ENCODE assay signal across 11 mouse cellular contexts in genomic region chr12:99361752-99362132, GRCm38 (mm10).
DNase-seq lines count a peak whose midpoint lies in the region; ATAC-seq and TF ChIP-seq lines count a peak whose summit lies in the region.
"Had no signal": no experiment of that assay in that cellular context is flagged by ENCODE, and none has a peak within 500 bp of the region (broad histone marks: within the 10 kb centered on the region; RNA-seq: fewer than 3 reads in every experiment).

No protein-coding gene starts in this region.

- H3K4me1 ChIP-seq in cerebellum, adult 2 months (ENCODE audit: control insufficient read depth, insufficient read depth, low read length): peaks cover 66% of the 10 kb centered on the region
- peaks cover 37% of the 10 kb centered on the region for H3K4me1 ChIP-seq in heart, postnatal 0 days (ENCODE audit: control insufficient read depth, insufficient read depth)
- peaks cover 49% of the 10 kb centered on the region for H3K4me1 ChIP-seq in midbrain, embryonic 10.5 days
- H3K4me1 ChIP-seq in midbrain, embryonic 16.5 days (ENCODE audit: control insufficient read depth, insufficient read depth, low read length): no peaks in the 10 kb centered on the region; the same call in 1 of the 2 replicates
- peaks cover 20% of the 10 kb centered on the region for H3K4me1 ChIP-seq in stomach, embryonic 15.5 days

- H3K9ac ChIP-seq in heart, postnatal 0 days (replicated peaks; ENCODE audit: low read depth, low read length): no peak overlapping the region
- no peak overlapping the region for H3K9ac ChIP-seq in midbrain, embryonic 16.5 days (ENCODE audit: low read depth, low read length)
- H3K9ac ChIP-seq in stomach, embryonic 15.5 days: no peak overlapping the region
- H3K9ac ChIP-seq: embryonic facial prominence, embryonic 12.5 days had no signal

- WGBS in cerebellum, adult 2 months: 19% methylated on average over 5 of the region's 5 CpGs
- 28% methylated on average over 5 of the region's 5 CpGs for WGBS in heart, postnatal 0 days
- 78% methylated on average over 5 of the region's 5 CpGs for WGBS in midbrain, embryonic 10.5 days
- 64% methylated on average over 5 of the region's 5 CpGs for WGBS in midbrain, embryonic 16.5 days
- WGBS in stomach, embryonic 15.5 days: 56% methylated on average over 5 of the region's 5 CpGs

- no peak overlapping the region for H3K4me3 ChIP-seq in cerebellum, adult 2 months (replicated peaks; ENCODE audit: insufficient read depth, low read depth, low read length)
- H3K4me3 ChIP-seq in heart, postnatal 0 days (ENCODE audit: low read depth, low read length): no peak overlapping the region
- no peak overlapping the region for H3K4me3 ChIP-seq in midbrain, embryonic 10.5 days
- no peak overlapping the region for H3K4me3 ChIP-seq in midbrain, embryonic 16.5 days (ENCODE audit: low read depth, low read length)
- H3K4me3 ChIP-seq in stomach, embryonic 15.5 days (replicated peaks): no peak overlapping the region
- H3K4me3 ChIP-seq: embryonic facial prominence, embryonic 12.5 days had no signal

- H3K4me2 ChIP-seq in heart, postnatal 0 days (ENCODE audit: low read depth, low read length): peak overlapping the region; percentile 35
- no peak overlapping the region for H3K4me2 ChIP-seq in midbrain, embryonic 16.5 days (ENCODE audit: low read length)
- H3K4me2 ChIP-seq in stomach, embryonic 15.5 days: no peak overlapping the region
- H3K4me2 ChIP-seq: embryonic facial prominence, embryonic 12.5 days had no signal

- no peaks in the 10 kb centered on the region for H3K9me3 ChIP-seq in heart, postnatal 0 days (replicated peaks; ENCODE audit: control insufficient read depth, low read length)
- H3K9me3 ChIP-seq in midbrain, embryonic 10.5 days (replicated peaks): no peaks in the 10 kb centered on the region
- no peaks in the 10 kb centered on the region for H3K9me3 ChIP-seq in midbrain, embryonic 16.5 days (replicated peaks; ENCODE audit: control insufficient read depth, low read length, poor library complexity, severe bottlenecking)
- no peaks in the 10 kb centered on the region for H3K9me3 ChIP-seq in stomach, embryonic 15.5 days
- H3K9me3 ChIP-seq: embryonic facial prominence, embryonic 12.5 days had no signal

- no peaks in the 10 kb centered on the region for H3K36me3 ChIP-seq in heart, postnatal 0 days (replicated peaks; ENCODE audit: control insufficient read depth, insufficient read depth, low read length)
- peaks cover 5% of the 10 kb centered on the region; the same call in 1 of the 2 replicates for H3K36me3 ChIP-seq in midbrain, embryonic 10.5 days
- no peaks in the 10 kb centered on the region for H3K36me3 ChIP-seq in midbrain, embryonic 16.5 days (ENCODE audit: control insufficient read depth, insufficient read depth, low read length)
- H3K36me3 ChIP-seq in stomach, embryonic 15.5 days: no peaks in the 10 kb centered on the region
- H3K36me3 ChIP-seq: embryonic facial prominence, embryonic 12.5 days had no signal

- H3K27me3 ChIP-seq in cerebellum, adult 2 months (ENCODE audit: control insufficient read depth, insufficient read depth, low read length): no peaks in the 10 kb centered on the region
- no peaks in the 10 kb centered on the region for H3K27me3 ChIP-seq in heart, postnatal 0 days (ENCODE audit: control insufficient read depth, insufficient read depth, low read length)
- no peaks in the 10 kb centered on the region for H3K27me3 ChIP-seq in midbrain, embryonic 10.5 days (ENCODE audit: low read depth, poor library complexity, severe bottlenecking)
- no peaks in the 10 kb centered on the region for H3K27me3 ChIP-seq in midbrain, embryonic 16.5 days (ENCODE audit: control insufficient read depth, insufficient read depth, low read depth, low read length)
- H3K27me3 ChIP-seq in stomach, embryonic 15.5 days (replicated peaks): no peaks in the 10 kb centered on the region
- H3K27me3 ChIP-seq: embryonic facial prominence, embryonic 12.5 days had no signal

- intact Hi-C loops in heart, postnatal 10 days (cut with DNase I): no loop called here

- TF ChIP-seq POLR2A in cerebellum, adult 2 months (IDR thresholded peaks at IDR 0.05; ENCODE audit: borderline replicate concordance, insufficient read depth, low read length): no peak

- DNase-seq in cerebellum, adult 2 months: no peak
- DNase-seq in cerebellum, postnatal 36 days: no peak
- no peak for DNase-seq in heart, postnatal 0 days (ENCODE audit: low spot score)
- no peak for DNase-seq in heart, postnatal 10 days
- no peak for DNase-seq in midbrain, embryonic 10.5 days (ENCODE audit: low spot score)
- no peak for DNase-seq in adrenal gland, postnatal 14 days
- DNase-seq: thymus, postnatal 14 days had no signal

- TF ChIP-seq CTCF in cerebellum, adult 2 months (IDR thresholded peaks at IDR 0.05; ENCODE audit: borderline replicate concordance, insufficient read depth, low read depth, low read length): no peak
- TF ChIP-seq CTCF in heart, postnatal 0 days (IDR thresholded peaks at IDR 0.05; ENCODE audit: low read depth): no peak

- H3K27ac ChIP-seq in cerebellum, adult 2 months (ENCODE audit: insufficient read depth, low read length): peak overlapping the region; percentile 17
- peak overlapping the region; percentile 16; the same call in 1 of the 2 replicates for H3K27ac ChIP-seq in heart, postnatal 0 days (ENCODE audit: low read depth)
- peak overlapping the region; percentile 69 for H3K27ac ChIP-seq in midbrain, embryonic 10.5 days (replicated peaks)
- no peak overlapping the region for H3K27ac ChIP-seq in midbrain, embryonic 16.5 days (ENCODE audit: low read length)
- H3K27ac ChIP-seq in stomach, embryonic 15.5 days: peak overlapping the region; percentile 14; the same call in 1 of the 2 replicates
- H3K27ac ChIP-seq: embryonic facial prominence, embryonic 12.5 days; kidney, postnatal 0 days had no signal

- no peak for ATAC-seq in heart, postnatal 0 days (ENCODE audit: insufficient read depth, low read depth)
- ATAC-seq in midbrain, embryonic 16.5 days: no peak
- no peak for ATAC-seq in stomach, embryonic 15.5 days (ENCODE audit: insufficient read depth, low FRiP score, low read depth)

- TF ChIP-seq EP300 in heart, postnatal 0 days (IDR thresholded peaks at IDR 0.05; ENCODE audit: low read depth): no peak
